Mouse (Mus musculus) kidney, embryonic 15.5 days (tissue): Measurements from ENCODE around the gene Ttc39b. TPM values are rescaled to one million over a fixed set of nuclear protein-coding genes. Genes with fewer than 3 reads are reported as not detected.

Experiments
- ATAC-seq: fragments of 200-750 bp; cut with Nextera tagmentation; replicated peaks from 2 replicates; pipeline ENCODE4 v1.8.0; 2017; ENCODE audit warnings: moderate TSS enrichment; ENCODE audit not compliant: low FRiP score
- H3K27ac ChIP-seq: fragments of 300-500 bp; sonication (generic); 2 replicates; pipeline ENCODE4 v1.5.1; 2015; ENCODE audit warnings: mild to moderate bottlenecking, inconsistent platforms
- H3K27me3 ChIP-seq: fragments of 300-500 bp; sonication (generic); 2 replicates; pipeline ENCODE4 v1.6.1; 2015; ENCODE audit warnings: inconsistent platforms
- H3K36me3 ChIP-seq: fragments of 300-500 bp; sonication (generic); 2 replicates; pipeline ENCODE4 v1.6.1; 2015; ENCODE audit warnings: inconsistent platforms
- H3K4me1 ChIP-seq: fragments of 300-500 bp; sonication (generic); 2 replicates; pipeline ENCODE4 v1.6.1; 2015; ENCODE audit warnings: inconsistent platforms
- H3K4me2 ChIP-seq: fragments of 300-500 bp; sonication (generic); 2 replicates; pipeline ENCODE4 v1.6.1; 2015; ENCODE audit warnings: moderate library complexity, mild to moderate bottlenecking, inconsistent platforms
- H3K4me3 ChIP-seq: fragments of 300-500 bp; sonication (generic); replicated peaks from 2 replicates; pipeline ENCODE4 v1.5.1; 2015; ENCODE audit warnings: mild to moderate bottlenecking, inconsistent platforms
- H3K9ac ChIP-seq: fragments of 300-500 bp; sonication (generic); 2 replicates; pipeline ENCODE4 v1.6.1; 2015; ENCODE audit warnings: mild to moderate bottlenecking, inconsistent platforms
- H3K9me3 ChIP-seq: fragments of 300-500 bp; sonication (generic); replicated peaks from 2 replicates; pipeline ENCODE4 v1.6.1; 2016; ENCODE audit warnings: inconsistent platforms
- WGBS: fragments of 180-500 bp; shearing (Covaris S2); methylation state at CpG from one replicate; pipeline ENCODE4 v1.1.7; 2015; ENCODE audit warnings: mixed read lengths; 5-methylcytosine and 5-hydroxymethylcytosine counted together
- polyA plus RNA-seq: library from polyadenylated mRNA; unstranded; fragments of >200 nt; fragmentation: Nextera tagmentation; extraction: Ambion mirVana; gene quantifications from 2 replicates; pipeline ENCODE4 v1.2.1, GENCODE M21; 2015

The Ttc39b gene
- polyA plus RNA-seq, 1 experiment from 2014 or later: 2.0 TPM

DNA sequence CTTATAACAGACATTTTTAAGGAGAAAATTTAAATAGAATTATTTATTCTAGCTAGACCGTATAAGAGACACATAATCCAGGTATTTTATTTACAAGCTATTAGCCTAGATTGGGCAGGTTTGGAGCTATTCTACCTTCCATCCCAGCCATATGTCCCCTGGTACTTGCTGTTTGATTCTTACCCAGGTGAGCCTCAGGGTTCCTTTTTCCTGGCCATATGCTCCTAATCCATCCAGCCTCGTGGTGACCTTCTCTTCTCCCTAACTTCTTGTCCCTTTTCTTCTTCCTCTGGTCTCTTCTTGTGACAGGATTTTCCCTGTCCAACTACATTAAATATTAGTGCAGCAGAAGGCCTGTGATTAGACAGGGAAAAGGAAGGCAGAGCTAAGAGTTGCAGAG is 134.3 kb downstream of the Ttc39b start:
- no peaks in the 10 kb centered on the region for H3K4me1 ChIP-seq

DNA sequence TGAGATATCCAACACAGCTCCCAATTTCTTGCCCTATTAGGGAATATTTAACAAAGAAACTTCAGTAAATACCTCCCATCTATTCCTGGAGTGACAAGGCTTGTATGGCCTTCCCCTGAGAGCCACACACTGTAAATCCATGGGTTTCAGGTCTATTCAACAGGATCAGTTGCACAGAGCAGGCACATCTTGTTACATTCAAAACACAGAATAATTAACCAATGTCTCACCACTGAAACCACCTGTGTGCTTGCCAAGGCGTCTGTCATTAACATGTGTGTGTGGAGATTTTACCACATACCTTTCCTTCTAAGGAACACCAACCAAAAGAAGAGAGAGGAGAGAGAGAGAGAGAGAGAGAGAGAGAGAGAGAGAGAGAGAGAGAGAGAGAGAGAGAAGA is 136.7 kb downstream of the Ttc39b start:
- Histone ChIP-seq H3K27ac (no peak overlapping the region), H3K4me1 (peaks cover 10% of the 10 kb centered on the region), H3K36me3 (no peaks in the 10 kb centered on the region), H3K4me2 (no peak overlapping the region), H3K9ac (no peak overlapping the region), H3K9me3 (no peaks in the 10 kb centered on the region), H3K4me3 (no peak overlapping the region), H3K27me3 (no peaks in the 10 kb centered on the region)
- 62% methylated on average over 1 of the region's 1 CpGs for WGBS
- no peak for ATAC-seq

More for the DNA sequence above, 134.3 kb downstream of the Ttc39b start:
- no peak overlapping the region for H3K4me2 ChIP-seq
- no peaks in the 10 kb centered on the region for H3K9me3 ChIP-seq
- no peak for ATAC-seq
- no peaks in the 10 kb centered on the region for H3K27me3 ChIP-seq
- H3K4me3 ChIP-seq: no peak overlapping the region
- no peak overlapping the region for H3K27ac ChIP-seq
- no peak overlapping the region for H3K9ac ChIP-seq
- H3K36me3 ChIP-seq: no peaks in the 10 kb centered on the region
- WGBS: 90% methylated on average over 2 of the region's 2 CpGs

GRCm38 (mm10) chr4:83186448-83186847 is 137.6 kb downstream of the Ttc39b start:
- ATAC-seq: no peak
- H3K9ac ChIP-seq: no peak overlapping the region
- no peaks in the 10 kb centered on the region for H3K36me3 ChIP-seq
- no peaks in the 10 kb centered on the region for H3K9me3 ChIP-seq
- H3K27ac ChIP-seq: no peak overlapping the region
- H3K4me1 ChIP-seq: peaks cover 13% of the 10 kb centered on the region
- H3K4me3 ChIP-seq: no peak overlapping the region
- H3K27me3 ChIP-seq: no peaks in the 10 kb centered on the region
- no peak overlapping the region for H3K4me2 ChIP-seq
- WGBS: 31% methylated on average over 6 of the region's 6 CpGs

DNA sequence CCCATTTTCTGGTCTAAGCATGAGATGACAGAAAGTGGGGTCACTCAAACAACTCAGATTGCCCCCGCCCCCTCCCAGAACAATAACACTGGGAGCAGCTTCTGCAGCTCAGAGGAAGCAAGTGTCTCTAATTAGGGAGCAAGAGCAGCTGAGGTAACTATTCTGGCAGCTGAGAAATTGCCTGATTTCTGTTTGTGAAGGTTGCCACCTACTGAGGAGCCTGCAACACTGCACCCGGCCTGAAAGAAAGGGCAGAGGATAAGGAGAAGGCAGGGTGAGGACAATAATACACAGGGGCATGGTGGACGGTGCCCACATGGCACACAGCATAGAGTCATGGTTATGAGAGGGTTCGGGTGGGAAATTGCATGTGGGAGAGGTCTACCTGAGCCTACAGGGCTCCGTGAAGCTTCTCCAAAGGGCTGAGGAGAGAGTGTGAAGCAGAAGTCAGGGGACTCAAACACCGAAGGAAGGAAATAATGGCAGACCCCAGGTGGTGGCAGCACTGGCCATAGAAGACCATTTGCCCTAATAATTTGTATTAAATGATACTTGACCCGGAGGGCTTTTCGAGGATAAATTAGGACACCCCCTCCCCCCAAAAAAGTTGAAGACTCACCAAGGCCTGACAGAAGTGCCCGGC is 140.6 kb downstream of the Ttc39b start:
- 38% methylated on average over 9 of the region's 9 CpGs for WGBS
- Histone ChIP-seq H3K36me3 (no peaks in the 10 kb centered on the region), H3K27ac (peak overlapping the region; percentile 68; the same call in 1 of the 2 replicates), H3K4me1 (peaks cover 13% of the 10 kb centered on the region), H3K4me3 (no peak overlapping the region), H3K4me2 (no peak overlapping the region), H3K27me3 (no peaks in the 10 kb centered on the region), H3K9me3 (no peaks in the 10 kb centered on the region), H3K9ac (no peak overlapping the region)
- peak; percentile 76 for ATAC-seq

GRCm38 (mm10) chr4:83182178-83183068 is 141.6 kb downstream of the Ttc39b start:
- Histone ChIP-seq H3K36me3 (no peaks in the 10 kb centered on the region), H3K4me1 (peaks cover 13% of the 10 kb centered on the region), H3K9ac (no peak overlapping the region), H3K27me3 (no peaks in the 10 kb centered on the region), H3K27ac (peak overlapping the region; percentile 68), H3K9me3 (no peaks in the 10 kb centered on the region), H3K4me2 (no peak overlapping the region), H3K4me3 (no peak overlapping the region)
- ATAC-seq: peak; percentile 61
- WGBS: 25% methylated on average over 8 of the region's 8 CpGs

DNA sequence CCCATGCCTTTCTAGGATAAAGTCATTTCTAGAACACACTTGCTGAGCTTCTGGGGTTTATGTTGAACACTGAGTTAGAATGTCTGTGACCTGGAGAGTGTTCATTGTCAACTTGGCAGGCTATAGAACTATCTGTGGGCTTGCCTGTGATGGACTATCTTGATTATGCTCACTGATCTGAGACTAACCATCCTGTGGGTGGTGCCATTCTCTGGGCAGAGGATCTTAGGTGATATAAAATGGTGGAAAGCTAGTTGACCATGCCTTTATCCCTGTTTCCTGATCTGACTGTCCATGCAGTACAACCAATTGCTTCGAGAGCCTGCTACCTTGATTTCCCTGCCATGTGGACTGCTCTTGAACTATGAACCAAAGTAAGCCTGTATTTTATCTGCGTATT is 146.6 kb downstream of the Ttc39b start:
- H3K9ac ChIP-seq: no peak overlapping the region
- no peaks in the 10 kb centered on the region for H3K27me3 ChIP-seq
- WGBS: 88% methylated on average over 2 of the region's 2 CpGs
- no peak for ATAC-seq
- H3K36me3 ChIP-seq: no peaks in the 10 kb centered on the region
- no peak overlapping the region for H3K4me3 ChIP-seq
- no peak overlapping the region for H3K27ac ChIP-seq
- H3K4me1 ChIP-seq: peaks cover 4% of the 10 kb centered on the region
- no peak overlapping the region for H3K4me2 ChIP-seq
- no peaks in the 10 kb centered on the region for H3K9me3 ChIP-seq

DNA sequence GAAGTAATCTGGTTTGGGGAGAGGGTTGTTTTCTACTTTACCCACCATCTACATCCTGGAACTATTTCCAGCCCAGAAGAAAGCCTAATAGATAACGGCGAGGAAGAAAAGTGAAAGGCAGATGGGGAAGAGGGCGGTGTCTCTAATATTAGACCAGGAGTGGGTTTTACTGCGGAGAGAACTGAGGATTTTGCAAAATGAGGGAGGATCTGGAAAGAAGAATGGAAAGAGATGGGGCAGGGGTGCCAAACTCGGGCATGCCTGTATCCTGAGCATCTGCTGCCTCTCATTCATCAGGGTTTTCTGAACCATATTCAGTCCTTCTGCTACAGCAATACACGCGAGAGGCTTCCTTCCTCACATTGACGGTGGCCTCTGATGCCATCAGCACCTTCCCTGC is 149.1 kb downstream of the Ttc39b start:
- ATAC-seq: no peak
- no peaks in the 10 kb centered on the region for H3K9me3 ChIP-seq
- no peak overlapping the region for H3K27ac ChIP-seq
- H3K4me2 ChIP-seq: no peak overlapping the region
- WGBS: 81% methylated on average over 8 of the region's 8 CpGs
- no peaks in the 10 kb centered on the region for H3K36me3 ChIP-seq
- no peak overlapping the region for H3K4me3 ChIP-seq
- H3K27me3 ChIP-seq: no peaks in the 10 kb centered on the region
- peaks cover 15% of the 10 kb centered on the region for H3K4me1 ChIP-seq
- no peak overlapping the region for H3K9ac ChIP-seq

DNA sequence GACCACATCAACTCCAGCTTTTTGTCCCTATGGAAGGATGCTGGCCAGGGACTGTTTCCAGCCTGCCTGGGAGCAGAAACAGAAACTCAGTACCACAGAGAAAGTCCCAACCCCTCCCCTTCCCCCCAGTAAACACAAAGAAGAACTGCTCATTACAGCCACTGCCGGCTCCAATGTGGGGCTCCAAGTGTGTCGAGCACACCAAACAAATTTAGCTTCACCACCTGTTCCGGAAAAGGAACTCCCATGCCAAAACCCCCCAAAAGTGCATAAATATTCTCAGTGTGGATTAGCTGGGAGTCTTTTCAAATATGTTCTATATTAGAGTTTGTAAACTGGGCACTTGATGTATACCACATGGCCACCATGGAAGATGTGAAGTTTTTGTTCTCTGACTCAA is 151.8 kb downstream of the Ttc39b start:
- Histone ChIP-seq H3K27ac (peak overlapping the region; percentile 51), H3K9me3 (no peaks in the 10 kb centered on the region), H3K27me3 (no peaks in the 10 kb centered on the region), H3K4me1 (peaks cover 15% of the 10 kb centered on the region), H3K4me3 (no peak overlapping the region), H3K36me3 (no peaks in the 10 kb centered on the region), H3K9ac (no peak overlapping the region), H3K4me2 (no peak overlapping the region)
- no peak for ATAC-seq
- 55% methylated on average over 3 of the region's 3 CpGs for WGBS

GRCm38 (mm10) chr4:83170741-83171140 is 153.3 kb downstream of the Ttc39b start:
- Histone ChIP-seq H3K9me3 (no peaks in the 10 kb centered on the region), H3K4me1 (peaks cover 21% of the 10 kb centered on the region), H3K4me3 (no peak overlapping the region), H3K36me3 (no peaks in the 10 kb centered on the region), H3K27me3 (no peaks in the 10 kb centered on the region), H3K9ac (no peak overlapping the region), H3K27ac (peak overlapping the region; percentile 34; the same call in 1 of the 2 replicates), H3K4me2 (no peak overlapping the region)
- WGBS: 29% methylated on average over 9 of the region's 9 CpGs
- no peak for ATAC-seq

Other genes starting within 250 kb of the Ttc39b start
- gene Snapc3, start 93.5 kb upstream of the Ttc39b start, polyA plus RNA-seq: 43.2 TPM in 2 replicates
- gene Psip1, start 162.2 kb upstream of the Ttc39b start, polyA plus RNA-seq: 150 and 151 TPM in 2 replicates
- gene Ccdc171, start 201.3 kb upstream of the Ttc39b start, polyA plus RNA-seq: 3.2 and 3.7 TPM in 2 replicates